Mouse (Mus musculus) small intestine, adult 2 months (tissue): Measurements from ENCODE around the gene Armc9. TPM values are rescaled to one million over a fixed set of nuclear protein-coding genes. Genes with fewer than 3 reads are reported as not detected.

ENCODE experiments used
- H3K27ac ChIP-seq: fragments of 200-500 bp; 2 replicates; pipeline ENCODE4 v1.5.1; 2012; ENCODE audit warnings: low read depth, low read length, control low read depth, inconsistent platforms; ENCODE audit not compliant: insufficient read depth
- H3K27me3 ChIP-seq: fragments of 200-500 bp; 2 replicates; pipeline ENCODE4 v1.6.1; 2012; ENCODE audit warnings: mild to moderate bottlenecking, moderate library complexity, low read length, inconsistent platforms; ENCODE audit not compliant: control insufficient read depth, insufficient read depth
- H3K36me3 ChIP-seq: fragments of 200-500 bp; 2 replicates; pipeline ENCODE4 v1.6.1; 2012; ENCODE audit warnings: mild to moderate bottlenecking, low read length, control low read depth, inconsistent platforms; ENCODE audit not compliant: control insufficient read depth, insufficient read depth
- H3K4me1 ChIP-seq: fragments of 200-500 bp; 2 replicates; pipeline ENCODE4 v1.6.1; 2012; ENCODE audit warnings: low read length, inconsistent platforms, mixed read lengths; ENCODE audit not compliant: control insufficient read depth, insufficient read depth, insufficient read length
- H3K4me3 ChIP-seq: fragments of 200-500 bp; 2 replicates; pipeline ENCODE4 v1.5.1; 2012; ENCODE audit warnings: low read depth, mild to moderate bottlenecking, control low read depth, inconsistent platforms, low read length, moderate library complexity
- CTCF ChIP-seq: fragments of 200-500 bp; IDR thresholded peaks from 2 replicates; pipeline ENCODE4 v1.5.1; 2012; ENCODE audit warnings: low read depth, mild to moderate bottlenecking, control low read depth, inconsistent platforms, low read length, moderate library complexity, mixed read lengths; ENCODE audit not compliant: insufficient replicate concordance, insufficient read length; ENCODE audit errors: extremely low read depth
- POLR2A ChIP-seq: fragments of 200-500 bp; IDR thresholded peaks from 2 replicates; pipeline ENCODE4 v1.6.1; 2012; ENCODE audit warnings: low read depth, mild to moderate bottlenecking, control low read depth, inconsistent platforms, low read length, moderate library complexity
- WGBS: fragments of 180-500 bp; shearing (Covaris S2); methylation state at CpG from one replicate; pipeline ENCODE4 v1.1.7; 2018; 5-methylcytosine and 5-hydroxymethylcytosine counted together
- polyA plus RNA-seq: library from polyadenylated mRNA; depleted of rRNA; stranded (reverse); fragments of >200 nt; gene quantifications from 2 replicates; pipeline ENCODE4 v1.2.3, GENCODE M21; 2012; rRNA removed

Gene Armc9
- polyA plus RNA-seq: 1.2 and 1.4 TPM in 2 replicates

DNA sequence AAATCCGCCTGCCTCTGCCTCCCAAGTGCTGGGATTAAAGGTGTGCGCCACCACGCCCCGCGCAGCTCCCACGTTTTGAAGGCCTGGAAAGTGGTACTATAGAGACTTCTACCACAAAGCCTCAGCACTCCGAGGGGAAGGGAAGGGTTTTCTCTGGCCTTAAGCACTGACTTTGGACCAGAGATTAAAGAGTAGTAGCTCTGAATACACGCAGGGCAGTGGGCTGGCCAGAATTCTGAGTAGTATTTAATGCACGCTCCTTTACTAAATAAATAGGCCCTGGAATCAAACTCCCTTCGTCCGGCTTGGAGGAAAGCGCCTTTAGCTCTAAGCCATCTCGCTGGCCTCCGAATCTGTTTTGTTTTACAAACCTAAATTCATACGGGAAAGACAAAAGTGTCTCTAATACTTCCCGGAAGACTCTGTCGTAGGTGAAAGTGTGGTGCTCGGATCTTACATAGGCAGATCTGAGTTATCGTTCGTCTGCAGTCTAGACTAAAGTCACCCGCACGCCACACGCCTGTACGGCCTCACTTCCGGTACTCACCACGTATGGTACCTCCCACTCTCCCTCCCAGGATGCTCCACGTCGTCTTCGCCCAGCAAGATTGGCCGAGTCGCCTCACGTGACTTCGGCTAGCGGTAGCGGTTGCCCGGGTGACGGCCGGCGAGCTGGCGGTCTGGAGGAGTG, at the start of gene Armc9:
Gene Armc9 (plus strand): TSS at position 648 of the 691 bp plus-strand sequence.
- peak within 1 kb of the TSS; percentile 68 for H3K27ac ChIP-seq
- peak within 1 kb of the TSS; percentile 69 for H3K4me3 ChIP-seq
- H3K4me1 ChIP-seq: peaks cover 6% of the 10 kb centered on the region
- no peaks in the 10 kb centered on the region for H3K27me3 ChIP-seq
- H3K36me3 ChIP-seq: no peaks in the 10 kb centered on the region
- 2% methylated on average over 40 of the region's 40 CpGs for WGBS
- TF ChIP-seq POLR2A (peak; percentile 83; the same call in 1 of the 2 replicates), CTCF (no peak)

DNA sequence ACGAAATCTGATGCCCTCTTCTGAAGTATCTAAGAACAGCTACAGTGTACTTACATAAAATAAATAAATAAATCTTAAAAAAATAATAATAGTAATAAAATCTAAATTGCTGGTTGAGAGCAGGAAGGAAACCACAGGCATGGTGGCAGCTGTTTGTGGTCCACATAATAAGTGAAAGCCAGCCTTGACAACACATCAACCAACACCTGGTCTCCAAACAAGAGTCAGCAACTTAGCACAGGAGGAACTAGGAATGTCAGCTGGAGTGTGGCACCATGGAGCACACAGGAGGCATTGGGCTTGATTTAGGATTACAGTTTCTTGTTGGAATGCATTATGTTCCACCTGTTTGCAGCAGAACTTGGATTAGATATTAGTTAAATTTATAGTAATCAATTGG, 49.5 kb upstream of the Armc9 start:
- Histone ChIP-seq H3K27me3 (no peaks in the 10 kb centered on the region), H3K36me3 (peaks cover 8% of the 10 kb centered on the region), H3K4me3 (no peak overlapping the region), H3K27ac (no peak overlapping the region), H3K4me1 (no peaks in the 10 kb centered on the region)
- TF ChIP-seq CTCF (no peak), POLR2A (no peak)
- 97% methylated on average over 1 of the region's 1 CpGs for WGBS

DNA sequence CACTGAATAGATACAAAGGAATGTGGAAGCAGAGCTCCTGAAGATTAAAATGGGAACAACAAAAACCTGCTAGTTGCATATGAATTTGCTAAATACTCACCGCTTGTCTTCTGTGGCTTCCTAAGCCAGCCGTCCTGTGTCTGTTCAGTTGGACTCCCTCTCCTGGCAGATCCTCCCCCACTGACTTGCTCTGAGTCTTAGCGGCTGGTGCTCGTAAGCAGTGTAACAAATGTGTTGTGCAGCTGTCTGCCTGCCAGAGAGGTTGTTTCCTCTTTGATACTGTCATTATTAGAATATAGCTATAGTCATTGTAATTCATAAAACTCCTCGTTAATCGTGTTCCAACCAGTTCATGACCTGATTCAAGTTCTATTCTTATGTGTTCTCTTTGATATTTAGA, 42.8 kb upstream of the Armc9 start, which contains the start of gene Htr2b:
Gene Htr2b (minus strand): TSS at position 192 of the 400 bp plus-strand sequence.
- no peaks in the 10 kb centered on the region for H3K4me1 ChIP-seq
- WGBS: 74% methylated on average over 6 of the region's 6 CpGs
- no peaks in the 10 kb centered on the region for H3K27me3 ChIP-seq
- peaks cover 17% of the 10 kb centered on the region for H3K36me3 ChIP-seq
- H3K27ac ChIP-seq: no peak within 1 kb of the TSS
- TF ChIP-seq POLR2A (no peak), CTCF (no peak)
- no peak within 1 kb of the TSS for H3K4me3 ChIP-seq

DNA sequence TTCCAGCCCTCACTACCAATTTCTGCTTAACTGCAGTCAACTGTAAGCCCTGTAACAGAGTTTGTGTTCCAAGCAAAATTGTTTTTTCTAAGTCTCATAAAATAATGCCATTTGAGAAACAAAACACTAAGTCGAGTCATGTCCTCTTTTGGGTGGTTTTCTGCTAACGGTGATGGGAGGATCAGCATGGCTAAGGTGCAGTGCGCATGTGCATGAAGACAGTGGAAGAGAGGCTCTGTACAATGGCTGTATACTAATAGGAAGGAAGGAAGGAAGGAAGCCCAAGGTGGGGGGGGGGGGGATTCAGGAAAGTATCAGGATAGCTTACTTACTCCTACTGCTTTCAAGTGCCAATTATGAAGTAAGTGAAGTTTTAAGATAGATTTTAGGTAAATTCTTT, 40.4 kb upstream of the Armc9 start:
- no peaks in the 10 kb centered on the region for H3K4me1 ChIP-seq
- peaks cover 24% of the 10 kb centered on the region for H3K36me3 ChIP-seq
- H3K27me3 ChIP-seq: no peaks in the 10 kb centered on the region
- WGBS: 89% methylated on average over 3 of the region's 3 CpGs
- H3K27ac ChIP-seq: no peak overlapping the region
- no peak overlapping the region for H3K4me3 ChIP-seq
- no peak for TF ChIP-seq POLR2A
- TF ChIP-seq CTCF: no peak

GRCm38 (mm10) chr1:86119549-86119948, 35.0 kb upstream of the Armc9 start:
- TF ChIP-seq POLR2A (no peak), CTCF (no peak)
- WGBS: 91% methylated on average over 4 of the region's 4 CpGs
- Histone ChIP-seq H3K4me3 (no peak overlapping the region), H3K4me1 (no peaks in the 10 kb centered on the region), H3K27ac (no peak overlapping the region), H3K27me3 (no peaks in the 10 kb centered on the region), H3K36me3 (peaks cover 43% of the 10 kb centered on the region)

DNA sequence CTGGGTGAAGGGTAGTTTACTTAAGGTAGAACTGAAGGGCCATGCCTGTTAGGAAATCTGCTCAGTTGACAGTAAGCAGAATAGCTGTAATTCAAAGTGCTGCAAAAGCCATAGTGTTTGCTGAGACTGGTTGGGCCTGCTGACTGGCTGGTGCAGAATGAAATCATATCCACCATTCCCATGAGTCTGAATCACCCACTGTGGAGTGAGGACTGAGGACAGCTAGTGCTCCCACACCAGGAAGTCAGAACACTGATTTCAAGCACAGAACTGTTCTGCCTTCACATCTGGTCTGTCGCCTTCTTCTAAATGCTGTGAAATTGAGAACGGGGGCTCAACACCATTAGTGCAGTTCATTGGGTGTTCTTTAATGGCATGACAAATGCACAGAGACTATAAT, 28.5 kb upstream of the Armc9 start:
- Histone ChIP-seq H3K4me3 (no peak overlapping the region), H3K36me3 (peaks cover 58% of the 10 kb centered on the region), H3K27me3 (no peaks in the 10 kb centered on the region), H3K27ac (no peak overlapping the region), H3K4me1 (no peaks in the 10 kb centered on the region)
- TF ChIP-seq POLR2A: no peak
- TF ChIP-seq CTCF: no peak
- 95% methylated on average over 2 of the region's 2 CpGs for WGBS

DNA sequence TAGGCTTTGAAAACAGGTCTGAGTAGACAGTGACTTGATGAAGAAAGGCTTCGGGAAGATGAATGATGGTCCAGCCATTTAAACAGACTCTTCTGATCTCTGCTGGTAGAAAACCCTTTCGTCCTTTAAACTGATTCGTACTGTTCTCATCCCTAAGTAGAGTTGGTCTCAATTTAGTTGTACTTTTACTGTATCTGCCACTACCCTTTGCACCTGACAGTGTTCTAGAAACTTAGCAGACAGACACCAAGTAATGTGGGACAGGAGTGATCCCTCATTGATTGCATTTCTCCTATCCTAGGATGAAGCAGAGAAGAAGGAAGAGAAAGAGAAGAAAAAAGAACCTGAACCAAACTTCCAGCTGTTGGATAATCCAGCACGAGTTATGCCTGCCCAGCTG, 21.2 kb upstream of the Armc9 start, which contains the start of gene Gm21972:
Gene Gm21972 (plus strand): TSS at position 301 of the 400 bp plus-strand sequence.
- H3K27me3 ChIP-seq: no peaks in the 10 kb centered on the region
- no peaks in the 10 kb centered on the region for H3K4me1 ChIP-seq
- peaks cover 70% of the 10 kb centered on the region for H3K36me3 ChIP-seq
- H3K4me3 ChIP-seq: no peak within 1 kb of the TSS
- TF ChIP-seq POLR2A (no peak), CTCF (no peak)
- WGBS: 97% methylated on average over 4 of the region's 4 CpGs
- H3K27ac ChIP-seq: no peak within 1 kb of the TSS
